Mouse (Mus musculus) hindlimb bud, embryonic 11.5 days (tissue): ENCODE measurements around the gene Kctd10.
A peak's percentile ranks its signal among the peaks of the same experiment; 100 is the strongest.

ENCODE experiments used
- DNase-seq: peaks from one replicate; pipeline ENCODE4 v3.0.0-alpha.2; 2012; ENCODE audit warnings: low read depth, low spot score; ENCODE audit errors: extremely low spot score

Kctd10 gene

GRCm38 (mm10) chr5:114380209-114381012 is at the start of gene Kctd10, which contains the start of gene Ube3b:
Gene Kctd10 (minus strand): TSS chr5:114380508.
Gene Ube3b (plus strand): TSS chr5:114380607.
- peak; percentile 93 for DNase-seq

DNA sequence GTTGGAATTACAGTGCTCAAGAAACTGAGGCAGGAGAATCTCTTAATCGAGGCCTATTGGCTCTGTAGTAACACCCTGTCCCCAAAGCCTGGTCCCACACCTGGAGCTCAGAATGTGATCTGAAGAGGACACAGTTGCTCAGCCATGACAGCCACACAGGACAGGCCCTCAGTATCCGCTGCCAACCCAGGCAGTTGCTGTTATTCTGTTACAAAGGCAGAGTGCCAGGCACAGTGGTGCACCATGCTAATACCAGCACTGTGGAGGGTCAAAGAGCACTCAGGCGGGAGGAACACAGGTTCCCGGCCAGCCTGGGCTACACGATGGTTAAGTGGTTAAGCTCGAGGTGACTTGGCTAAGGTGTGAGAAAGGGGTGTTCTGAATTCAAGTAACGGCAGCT is 49.5 kb upstream of the Kctd10 start:
- DNase-seq: no peak

DNA sequence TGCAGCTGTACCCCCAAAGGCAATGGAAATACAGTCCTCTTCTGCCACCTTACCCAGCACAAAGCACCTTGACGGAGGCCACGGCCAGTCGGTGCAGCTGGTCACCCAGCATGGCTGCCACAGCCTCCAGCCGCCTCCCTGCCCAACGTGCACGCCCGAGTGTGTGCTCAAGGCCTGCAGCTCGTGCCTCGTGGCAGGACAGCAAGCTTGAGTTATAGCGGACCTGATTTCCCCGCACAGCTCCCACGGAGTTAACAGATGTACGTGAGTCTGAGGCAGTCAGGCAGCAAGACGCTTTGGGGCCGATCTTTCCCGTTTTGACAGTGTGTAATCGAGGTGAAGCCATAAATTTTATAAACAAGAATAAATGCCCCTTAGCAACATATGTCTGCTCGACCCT is 48.3 kb upstream of the Kctd10 start:
- no peak for DNase-seq

- DNase-seq: no peak
Measured at GRCm38 (mm10) chr5:114426732-114427131, 46.4 kb upstream of the Kctd10 start.

GRCm38 (mm10) chr5:114423961-114424360 is 43.7 kb upstream of the Kctd10 start:
- DNase-seq: no peak

GRCm38 (mm10) chr5:114422591-114422990 is 42.3 kb upstream of the Kctd10 start:
- DNase-seq: no peak

- no peak for DNase-seq
Measured at GRCm38 (mm10) chr5:114421561-114422298, 41.4 kb upstream of the Kctd10 start.

- no peak for DNase-seq
Measured at GRCm38 (mm10) chr5:114418541-114418940, 38.2 kb upstream of the Kctd10 start.

- DNase-seq: no peak
Measured at GRCm38 (mm10) chr5:114416855-114417254, 36.5 kb upstream of the Kctd10 start.

DNA sequence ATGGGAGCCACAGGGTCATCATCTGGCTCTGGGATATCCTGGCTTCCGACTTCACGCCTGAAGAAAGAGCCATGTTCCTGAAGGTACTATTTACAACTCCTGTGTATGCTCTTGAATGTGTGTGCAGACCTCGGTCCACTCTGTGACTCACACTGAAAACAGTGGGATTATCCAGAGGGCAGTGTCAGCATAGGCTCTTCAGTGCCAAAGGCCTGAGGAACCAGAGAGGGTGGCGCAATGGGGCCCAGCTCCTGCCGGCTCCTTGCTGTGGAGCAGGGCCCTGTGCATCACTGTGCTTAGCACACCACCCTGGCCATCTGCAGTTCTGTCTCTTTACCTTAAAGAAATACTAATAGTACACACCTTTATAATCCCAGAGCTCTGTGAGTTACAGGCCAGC is 35.3 kb upstream of the Kctd10 start:
- no peak for DNase-seq

DNA sequence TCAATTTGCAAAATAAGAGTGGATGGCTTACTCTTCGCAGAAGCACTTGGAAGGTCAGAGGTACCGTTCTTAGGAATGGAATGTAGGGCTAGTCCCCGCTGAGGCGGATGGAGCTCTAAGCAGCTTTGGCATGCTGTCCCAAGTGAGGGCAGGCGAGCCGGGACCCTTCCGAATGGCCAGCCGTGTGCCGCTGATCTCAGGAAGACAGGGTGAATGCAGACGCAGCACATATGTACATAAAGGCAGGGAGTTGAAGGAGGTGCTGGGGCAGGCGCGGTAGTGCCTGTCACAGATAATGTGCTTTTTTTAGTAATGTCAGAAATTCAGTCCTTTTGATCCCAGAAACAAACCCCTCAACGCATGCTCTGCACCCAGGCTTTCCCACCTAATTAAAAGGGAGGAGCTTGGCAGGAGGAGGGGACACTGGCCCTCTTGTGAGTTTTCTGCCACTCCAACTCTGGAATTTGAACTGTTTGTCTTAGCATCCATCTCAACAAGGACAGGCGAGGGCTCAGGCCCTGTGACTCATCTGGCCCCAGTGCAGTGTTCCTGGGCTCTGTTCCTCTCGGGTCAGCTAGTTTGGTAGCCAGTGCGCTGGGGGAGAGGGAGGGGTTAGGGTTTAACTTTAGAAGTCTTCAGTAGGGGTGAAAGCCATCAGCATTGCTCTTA is 32.9 kb upstream of the Kctd10 start:
- no peak for DNase-seq

GRCm38 (mm10) chr5:114412361-114412998 is 32.2 kb upstream of the Kctd10 start:
- no peak for DNase-seq

DNA sequence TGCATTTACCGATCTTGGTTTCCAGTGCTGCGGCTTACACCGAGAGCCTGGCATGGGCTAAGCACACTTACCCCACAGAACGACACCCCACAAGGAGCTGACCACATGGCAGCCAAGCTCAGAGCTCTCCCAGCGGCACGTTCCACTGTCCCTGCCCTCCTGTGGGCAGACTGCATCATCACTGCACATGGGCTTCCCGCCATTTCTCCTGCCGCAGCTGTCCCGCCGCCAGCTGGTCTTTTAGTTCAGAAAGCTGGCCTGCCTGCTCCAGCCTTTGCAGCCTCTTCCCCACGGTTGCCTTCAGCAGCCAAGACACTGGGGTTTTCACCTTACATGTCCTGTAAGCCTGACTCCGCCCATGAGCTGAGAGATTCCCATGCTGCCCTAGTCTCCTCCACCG is 30.1 kb upstream of the Kctd10 start:
- DNase-seq: no peak

- DNase-seq: no peak
Measured at GRCm38 (mm10) chr5:114408846-114409245, 28.5 kb upstream of the Kctd10 start.

GRCm38 (mm10) chr5:114407810-114408209 is 27.5 kb upstream of the Kctd10 start:
- DNase-seq: no peak

GRCm38 (mm10) chr5:114407269-114407668 is 27.0 kb upstream of the Kctd10 start:
- DNase-seq: no peak

- no peak for DNase-seq
Measured at GRCm38 (mm10) chr5:114406592-114406991, 26.3 kb upstream of the Kctd10 start.

DNA sequence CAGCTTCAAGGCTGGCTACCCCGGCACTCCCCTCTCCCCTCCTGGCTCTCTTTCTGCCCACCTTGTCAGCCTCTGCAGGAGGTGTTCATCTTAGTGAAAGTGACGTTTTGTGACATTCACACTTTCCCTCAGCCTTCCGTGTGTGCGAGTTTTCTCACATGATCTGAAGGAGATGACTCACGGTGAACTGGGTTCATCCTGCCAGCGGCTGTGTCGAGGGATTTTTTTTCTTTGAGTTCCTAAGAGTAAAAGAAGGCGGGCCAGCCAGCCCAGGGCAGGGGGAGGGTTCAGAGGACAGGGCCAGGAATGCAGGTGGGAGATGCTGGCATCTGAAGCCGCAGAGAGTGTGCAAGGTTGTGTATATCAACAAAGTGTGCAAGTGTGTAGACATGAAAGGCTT is 12.9 kb upstream of the Kctd10 start:
- DNase-seq: no peak

DNA sequence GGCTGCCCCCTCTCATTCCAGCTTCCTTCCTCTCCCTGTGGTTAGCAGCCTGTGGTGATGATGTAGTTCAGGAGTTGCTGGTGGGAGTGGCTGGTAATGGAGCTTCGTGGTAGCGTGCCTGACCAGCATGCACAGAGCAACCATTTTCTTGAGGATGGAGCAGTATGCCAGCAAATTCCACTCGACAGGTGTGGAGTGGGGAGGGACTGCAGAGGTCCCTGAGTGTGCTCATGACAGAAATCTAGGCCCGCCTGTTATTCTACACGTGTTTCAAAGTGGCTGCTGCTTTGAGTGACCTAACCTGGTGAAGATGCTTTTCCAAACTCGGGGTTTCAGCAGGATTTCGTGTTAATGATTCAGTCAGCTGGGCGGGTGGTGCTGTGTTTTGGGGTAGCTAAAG is 4.1 kb upstream of the Kctd10 start:
- DNase-seq: no peak

DNA sequence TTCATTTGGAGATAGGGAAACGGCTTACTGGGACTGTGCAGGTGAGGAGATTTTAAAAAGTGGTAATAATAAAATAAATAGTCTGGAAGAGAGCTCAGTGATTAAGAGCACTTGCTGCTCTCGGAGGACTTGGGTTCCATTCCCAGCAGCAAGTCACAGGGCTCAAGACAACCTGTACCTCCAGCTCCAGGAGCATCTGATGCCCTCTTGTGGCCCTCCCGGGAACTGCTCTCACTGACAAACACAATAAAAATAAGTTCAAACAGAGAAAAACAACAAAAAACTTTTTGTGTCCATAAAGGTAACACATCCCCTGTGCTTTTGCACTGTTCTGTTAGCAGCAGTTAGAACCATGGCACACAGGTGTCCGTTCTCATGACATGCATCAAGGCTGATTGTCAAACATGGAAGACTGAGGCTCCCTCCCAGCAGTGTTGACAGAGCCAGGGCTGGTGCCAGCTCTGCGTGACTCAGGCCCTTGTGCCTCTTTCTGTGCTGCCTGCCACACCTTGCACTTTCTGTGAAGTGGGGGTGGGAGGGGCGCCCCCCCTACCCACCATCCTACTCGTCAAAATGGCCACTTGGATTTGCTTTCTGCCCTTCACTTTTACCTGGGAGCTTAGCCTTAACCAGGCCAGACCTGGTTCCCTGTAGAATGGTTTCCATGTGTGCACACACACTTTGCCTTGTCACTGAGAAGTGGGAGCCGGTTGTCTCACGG is 3.0 kb upstream of the Kctd10 start:
- DNase-seq: no peak

- DNase-seq: no peak
Measured at GRCm38 (mm10) chr5:114381013-114381351, 674 bp upstream of the Kctd10 start.
